ENCODE assay signal across 8 mouse cellular contexts in genomic region chr1:155740622-155741377, GRCm38 (mm10). TPM values are rescaled to one million over a fixed set of nuclear protein-coding genes. Genes with fewer than 3 reads are reported as not detected.
DNase-seq lines count a peak whose midpoint lies in the region; ATAC-seq lines count a peak whose summit lies in the region.

No protein-coding gene starts in this region.

- peaks cover 92% of the 10 kb centered on the region for H3K27me3 ChIP-seq in liver, embryonic 11.5 days (replicated peaks; ENCODE audit: control insufficient read depth, insufficient read depth, low read length)
- H3K27me3 ChIP-seq in heart, embryonic 12.5 days (replicated peaks) = peaks cover 83% of the 10 kb centered on the region
- H3K27me3 ChIP-seq in midbrain, embryonic 14.5 days (ENCODE audit: control insufficient read depth, insufficient read depth, low read length) = peaks cover 92% of the 10 kb centered on the region

- WGBS in liver, embryonic 11.5 days = 2% methylated on average over 44 of the region's 44 CpGs
- WGBS in heart, embryonic 12.5 days = under 1% methylated on average over 44 of the region's 44 CpGs
- WGBS in midbrain, embryonic 14.5 days = under 1% methylated on average over 44 of the region's 44 CpGs

- peak; percentile 55 for DNase-seq in liver, embryonic 11.5 days (ENCODE audit: low spot score)
- DNase-seq in liver (no peak), MN1 (ENCODE audit: low spot score) (no peak)
- DNase-seq in kidney, postnatal 10 days = peak; percentile 56
- peak; percentile 71 for DNase-seq in midbrain, embryonic 14.5 days
- no peak for DNase-seq in left cerebral cortex, adult 9 months (ENCODE audit: low spot score in 2 of 2)

- no peak for ATAC-seq in liver, embryonic 11.5 days (replicated peaks; ENCODE audit: low FRiP score)
- peak; percentile 44 for ATAC-seq in activated CD4-positive, CD25-positive, alpha-beta regulatory T cell, adult 4 months
- ATAC-seq in heart, embryonic 12.5 days (ENCODE audit: insufficient number of reproducible peaks, low FRiP score) = no peak
- ATAC-seq in midbrain, embryonic 14.5 days (ENCODE audit: low FRiP score, low TSS enrichment) = no peak

- no peak overlapping the region; the same call in 1 of the 2 replicates for H3K4me3 ChIP-seq in liver, embryonic 11.5 days (ENCODE audit: low read depth, low read length)
- peak overlapping the region; percentile 68 for H3K4me3 ChIP-seq in heart, embryonic 12.5 days
- peak overlapping the region; percentile 36 for H3K4me3 ChIP-seq in midbrain, embryonic 14.5 days (replicated peaks; ENCODE audit: low read depth, low read length)

- H3K9me3 ChIP-seq in liver, embryonic 11.5 days (ENCODE audit: control insufficient read depth, low read length) = no peaks in the 10 kb centered on the region
- no peaks in the 10 kb centered on the region for H3K9me3 ChIP-seq in heart, embryonic 12.5 days (replicated peaks)
- H3K9me3 ChIP-seq in midbrain, embryonic 14.5 days (ENCODE audit: control insufficient read depth, low read length) = no peaks in the 10 kb centered on the region

- no peak overlapping the region for H3K27ac ChIP-seq in liver, embryonic 11.5 days (ENCODE audit: low read depth, low read length)
- H3K27ac ChIP-seq in heart, embryonic 12.5 days (ENCODE audit: poor library complexity, severe bottlenecking) = no peak overlapping the region
- no peak overlapping the region for H3K27ac ChIP-seq in midbrain, embryonic 14.5 days (replicated peaks; ENCODE audit: low read depth, low read length)

- no peaks in the 10 kb centered on the region for H3K36me3 ChIP-seq in liver, embryonic 11.5 days (ENCODE audit: control insufficient read depth, insufficient read depth, low read length)
- no peaks in the 10 kb centered on the region for H3K36me3 ChIP-seq in heart, embryonic 12.5 days
- no peaks in the 10 kb centered on the region for H3K36me3 ChIP-seq in midbrain, embryonic 14.5 days (ENCODE audit: control insufficient read depth, insufficient read depth, low read length)

- peaks cover 15% of the 10 kb centered on the region for H3K4me1 ChIP-seq in liver, embryonic 11.5 days (replicated peaks; ENCODE audit: control insufficient read depth, insufficient read depth, low read length)
- H3K4me1 ChIP-seq in heart, embryonic 12.5 days (replicated peaks) = peaks cover 41% of the 10 kb centered on the region
- H3K4me1 ChIP-seq in midbrain, embryonic 14.5 days (ENCODE audit: control insufficient read depth, insufficient read depth, low read length) = peaks cover 19% of the 10 kb centered on the region

- no peak overlapping the region for H3K9ac ChIP-seq in liver, embryonic 11.5 days (ENCODE audit: low read depth, low read length)
- peak overlapping the region; percentile 42; the same call in 1 of the 2 replicates for H3K9ac ChIP-seq in heart, embryonic 12.5 days
- H3K9ac ChIP-seq in midbrain, embryonic 14.5 days (replicated peaks; ENCODE audit: low read length) = no peak overlapping the region

- H3K4me2 ChIP-seq in liver, embryonic 11.5 days = peak overlapping the region; percentile 97
- peak overlapping the region; percentile 100 for H3K4me2 ChIP-seq in heart, embryonic 12.5 days
- H3K4me2 ChIP-seq in midbrain, embryonic 14.5 days (ENCODE audit: low read length) = peak overlapping the region; percentile 68; the same call in 1 of the 2 replicates

RNA-seq across cellular contexts. Expression of gene Lhx4, which starts 10.7 kb away (rescaled TPM):
- polyA plus RNA-seq in liver, embryonic 11.5 days (2014; fragmentation: Nextera tagmentation; extraction: Ambion mirVana) = not detected in 2 replicates
- under 1 TPM in 1 of 2 experiments, not detected in 1; 0.42 TPM for polyA plus RNA-seq in activated CD4-positive, CD25-positive, alpha-beta regulatory T cell, adult 4 months (2017; shearing (Covaris generic))
- polyA plus RNA-seq in heart, embryonic 12.5 days (2016; fragmentation: Nextera tagmentation; extraction: Ambion mirVana) = not detected in 2 replicates
- polyA plus RNA-seq in midbrain, embryonic 14.5 days (2014; fragmentation: Nextera tagmentation; extraction: Ambion mirVana) = 1.8 and 3.5 TPM in 2 replicates

Comparison
In these comparisons a context has a peak if more than half of its experiments do, and no peak if none do; other contexts are left out.
1. DNase-seq: peak in liver, embryonic 11.5 days (single experiment), kidney, postnatal 10 days (single experiment) and midbrain, embryonic 14.5 days (single experiment); none in liver (single experiment), MN1 (single experiment) and left cerebral cortex, adult 9 months (0 of 2).
2. Peak in every context shown above with its lines, with median percentiles within 50 percentile points of each other: H3K4me2 ChIP-seq.